Mouse (Mus musculus): ENCODE measurements around the gene Plxna4.

Gene Plxna4

DNA sequence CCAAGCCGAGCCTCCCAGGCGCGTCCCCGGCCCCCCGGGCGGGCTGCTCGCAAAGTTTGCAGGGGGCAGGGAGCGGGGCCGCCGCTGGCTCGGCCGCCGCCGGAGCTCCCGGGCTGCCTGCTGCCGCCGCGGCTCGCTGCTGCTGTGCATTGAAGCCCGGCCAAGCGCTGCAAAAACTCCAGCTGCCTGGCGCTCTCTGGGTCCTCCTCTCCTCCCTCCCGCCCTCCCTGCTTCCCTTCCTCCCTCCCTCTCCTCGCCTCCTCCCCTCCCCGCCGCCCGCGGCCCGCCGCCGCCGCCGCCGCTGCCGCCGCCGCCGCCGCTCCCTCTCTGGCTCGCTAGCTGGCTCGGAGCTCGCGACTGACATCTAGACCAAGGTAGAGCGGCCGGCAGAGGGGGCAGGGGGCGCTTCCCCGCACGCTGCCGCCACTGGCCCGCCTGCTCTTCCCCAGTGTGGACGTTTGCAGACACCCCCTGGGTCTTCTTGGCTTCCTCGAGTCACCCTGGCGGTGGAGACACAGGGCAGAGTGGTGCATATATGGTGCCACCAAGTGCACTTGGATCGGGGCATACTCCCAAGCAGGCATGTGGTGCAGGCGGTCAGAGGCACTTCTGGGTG lies at the start of gene Plxna4:
TSS of gene Plxna4 (minus strand) at position 137 of the 616 bp plus-strand sequence.
- DNase-seq (ENCODE audit: low read depth, low spot score): peak; percentile 90

DNA sequence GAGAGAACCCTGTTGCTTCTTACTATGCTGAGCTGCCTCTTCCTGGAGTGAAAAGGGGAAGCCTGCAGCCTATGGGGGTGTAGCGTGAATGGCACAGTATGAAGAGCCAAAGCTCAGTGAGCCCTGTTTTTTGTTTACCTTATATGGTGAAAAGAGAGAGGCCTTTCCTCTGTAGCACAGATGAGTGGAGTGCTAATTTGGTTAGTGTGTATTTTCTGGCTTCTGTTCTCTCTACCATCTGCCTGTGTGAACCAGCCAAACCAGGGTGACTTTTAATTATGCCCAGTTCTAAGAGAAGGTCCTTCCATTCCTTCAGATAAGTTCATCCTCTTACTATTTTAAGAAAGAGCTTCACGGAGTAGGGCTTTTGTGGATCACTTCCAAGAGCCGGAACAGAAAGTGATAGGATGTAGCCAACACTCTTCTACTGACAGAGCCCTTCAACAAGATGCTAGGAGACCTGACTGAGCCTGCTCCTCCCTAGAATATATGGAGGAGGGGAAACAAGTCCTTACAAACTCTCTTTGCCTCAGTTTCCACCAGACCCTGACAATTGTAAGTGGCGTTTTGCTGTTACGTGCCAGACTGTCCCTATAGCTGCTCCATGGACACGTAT lies 49.7 kb upstream of the Plxna4 start:
- peak; percentile 79 for DNase-seq (ENCODE audit: low read depth, low spot score)

DNA sequence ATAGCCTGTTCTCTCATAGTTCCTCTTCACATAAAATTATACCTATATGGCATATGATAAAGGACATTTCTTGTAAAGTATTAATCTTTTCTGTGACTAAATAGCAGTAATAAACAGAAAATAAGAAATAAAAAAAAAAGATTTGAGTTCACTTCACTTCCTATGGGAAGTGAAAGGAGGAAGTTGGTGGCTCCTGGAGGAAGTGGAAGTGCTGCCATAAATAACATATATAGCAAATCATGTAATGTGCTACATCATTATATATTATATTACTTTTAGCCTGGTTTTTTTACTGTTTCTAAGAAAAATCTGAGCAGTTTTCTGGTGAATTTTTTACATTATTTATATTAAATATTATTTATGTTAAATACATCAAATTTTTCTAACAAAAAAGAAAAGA lies 22.7 kb upstream of the Plxna4 start:
- no peak for DNase-seq (ENCODE audit: low read depth, low spot score)

GRCm38 (mm10) chr6:32606787-32607186 lies 18.8 kb upstream of the Plxna4 start:
- peak; percentile 69 for DNase-seq (ENCODE audit: low read depth, low spot score)

GRCm38 (mm10) chr6:32605581-32605980 lies 17.6 kb upstream of the Plxna4 start:
- DNase-seq (ENCODE audit: low read depth, low spot score): no peak

- DNase-seq (ENCODE audit: low read depth, low spot score): peak; percentile 85
These were observed 16.9 kb upstream of the Plxna4 start for GRCm38 (mm10) chr6:32604901-32605300.

GRCm38 (mm10) chr6:32602130-32602529 lies 14.1 kb upstream of the Plxna4 start:
- peak; percentile 62 for DNase-seq (ENCODE audit: low read depth, low spot score)

GRCm38 (mm10) chr6:32601306-32601705 lies 13.3 kb upstream of the Plxna4 start:
- DNase-seq (ENCODE audit: low read depth, low spot score): no peak

DNA sequence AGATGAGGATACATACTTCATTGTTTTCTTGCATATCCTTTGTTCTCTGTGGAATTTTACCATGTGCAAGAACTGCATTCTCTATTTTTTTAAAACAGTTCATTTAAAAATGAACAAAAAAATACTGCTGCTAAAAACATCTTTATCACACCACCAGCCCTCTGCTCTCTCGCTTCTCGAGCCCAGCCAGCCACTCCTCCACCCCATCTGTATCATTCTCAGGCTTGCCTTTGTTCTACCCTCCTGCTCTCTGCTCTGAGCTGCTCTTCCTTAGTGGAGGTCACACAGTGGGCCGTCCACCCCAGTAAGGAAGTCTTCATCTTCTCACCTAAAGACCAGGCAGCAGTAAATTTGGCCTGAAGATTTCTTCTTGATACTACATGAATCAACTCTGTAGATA lies 7.6 kb upstream of the Plxna4 start:
- DNase-seq (ENCODE audit: low read depth, low spot score): peak; percentile 59

DNA sequence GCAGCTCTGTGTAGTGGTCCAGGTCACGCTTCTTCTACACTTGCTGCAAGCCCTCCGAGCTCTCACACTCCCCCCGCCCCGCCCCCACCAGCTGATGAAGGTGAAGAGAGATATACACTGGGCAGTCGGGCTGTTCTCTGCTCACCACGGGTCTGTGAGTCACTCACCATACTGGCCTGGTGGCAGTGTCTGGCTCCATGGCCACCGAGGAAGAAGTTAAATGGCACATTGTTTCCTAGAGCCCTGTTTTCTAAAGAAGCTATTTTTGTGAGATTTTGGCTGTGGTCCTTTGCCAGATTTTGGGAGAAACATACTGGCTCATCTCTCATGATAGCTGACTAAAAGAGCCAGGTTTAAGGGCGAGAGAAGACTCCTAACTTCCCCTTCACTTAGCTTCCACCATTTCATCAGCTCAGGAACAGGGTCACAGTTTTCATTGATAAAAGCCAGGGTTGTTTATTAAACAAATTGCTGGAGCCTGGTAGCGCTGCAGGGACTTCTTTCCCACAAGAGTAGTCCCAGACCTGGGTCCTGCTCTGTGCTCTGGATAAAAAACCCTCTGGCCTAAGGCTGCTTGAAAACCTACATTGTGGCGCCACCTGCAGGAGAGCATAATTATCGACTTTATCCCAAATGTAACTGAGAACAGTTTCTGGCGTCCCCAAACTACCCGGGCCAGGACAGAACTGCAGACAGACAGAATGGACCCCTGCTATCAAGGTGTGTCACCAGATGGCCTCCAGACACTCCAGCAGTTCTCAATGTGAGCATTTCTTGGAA lies 3.2 kb upstream of the Plxna4 start:
- DNase-seq (ENCODE audit: low read depth, low spot score): peak; percentile 89

DNA sequence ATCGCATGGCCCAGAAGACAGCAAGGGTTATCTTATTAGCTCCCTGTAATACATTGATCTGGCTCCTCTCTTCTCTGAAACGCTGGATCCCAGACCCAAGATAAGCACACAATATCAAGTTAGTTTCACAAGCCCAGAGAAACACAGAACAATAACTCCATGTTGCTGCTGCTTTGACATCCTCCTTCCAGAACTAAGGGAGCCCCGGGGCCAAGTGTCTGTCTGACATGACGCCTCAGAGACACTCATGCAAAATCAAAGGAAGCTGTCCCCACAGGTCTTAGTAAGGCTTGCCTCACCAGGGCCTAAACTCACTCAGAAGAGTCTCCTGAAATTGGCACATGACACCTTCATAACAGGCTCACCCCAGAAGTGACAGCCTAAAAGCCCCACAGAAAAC lies 1.6 kb upstream of the Plxna4 start:
- no peak for DNase-seq (ENCODE audit: low read depth, low spot score)

DNA sequence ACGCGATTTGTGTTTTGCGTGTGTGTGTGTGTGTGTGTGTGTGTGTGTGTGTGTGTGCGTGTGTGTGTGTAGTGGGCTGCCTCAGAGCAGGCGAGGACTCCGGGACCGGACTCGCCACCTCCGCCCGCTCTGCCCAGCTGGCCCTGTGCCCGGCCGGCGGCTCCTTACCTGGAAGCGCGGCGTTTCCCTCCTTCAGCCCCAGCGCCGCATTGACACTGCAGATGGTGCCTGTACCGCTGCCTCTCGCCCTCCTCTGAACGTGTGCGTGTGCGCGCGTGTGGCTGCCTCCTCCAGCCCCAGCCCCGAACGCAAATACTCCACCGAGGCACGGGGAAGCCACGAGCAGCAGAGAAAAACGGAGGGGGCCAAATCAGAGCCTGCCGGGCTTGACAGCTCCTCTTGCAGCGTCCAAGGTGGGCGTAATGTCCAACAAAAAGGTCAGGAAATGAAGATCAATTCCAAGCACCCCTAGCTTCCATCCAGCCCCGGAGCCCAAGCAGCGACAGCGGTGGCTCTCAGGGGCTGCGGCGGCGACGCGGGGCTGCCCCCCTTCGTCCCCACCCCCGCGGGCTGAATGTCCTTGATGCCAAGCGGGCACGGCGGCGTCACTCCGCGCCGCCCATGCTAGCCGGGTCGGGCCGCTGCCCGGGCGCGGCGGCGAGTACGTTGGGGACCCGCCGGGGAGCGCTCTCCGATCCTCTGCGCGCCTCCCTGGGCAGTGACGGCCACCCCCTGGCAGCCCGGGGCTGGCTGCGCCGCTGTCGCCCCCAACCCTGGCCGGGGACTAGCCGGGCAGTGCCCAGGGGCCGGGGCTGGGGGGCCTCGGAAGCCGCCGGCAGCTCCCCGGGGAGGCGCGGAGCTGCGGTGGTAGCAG lies 619 bp downstream of the Plxna4 start:
- peak; percentile 90 for DNase-seq (ENCODE audit: low read depth, low spot score)

- no peak for DNase-seq (ENCODE audit: low read depth, low spot score)
These were observed 1.2 kb downstream of the Plxna4 start for GRCm38 (mm10) chr6:32586821-32587135.

DNA sequence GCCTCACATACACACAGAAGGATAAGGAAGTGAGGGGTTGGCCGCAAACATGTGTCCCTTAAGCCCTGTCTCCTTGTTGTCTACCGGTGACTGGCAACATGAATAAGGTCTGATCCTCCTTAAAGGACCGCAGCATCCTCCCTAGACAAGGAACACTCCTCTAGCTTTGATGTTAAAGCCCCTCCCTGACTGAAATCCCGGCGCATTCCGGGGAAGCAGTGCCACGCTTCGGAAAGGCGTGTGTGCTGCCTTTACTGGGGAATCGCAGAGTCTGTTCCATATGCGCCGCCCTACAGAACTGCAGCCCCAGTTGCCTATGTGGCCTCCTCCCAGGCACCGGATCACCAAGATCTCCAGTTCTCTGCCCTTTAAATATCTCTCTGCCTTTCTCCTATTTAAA lies 1.6 kb downstream of the Plxna4 start:
- peak; percentile 90 for DNase-seq (ENCODE audit: low read depth, low spot score)

GRCm38 (mm10) chr6:32585211-32585610 lies 2.8 kb downstream of the Plxna4 start:
- peak; percentile 28 for DNase-seq (ENCODE audit: low read depth, low spot score)

DNA sequence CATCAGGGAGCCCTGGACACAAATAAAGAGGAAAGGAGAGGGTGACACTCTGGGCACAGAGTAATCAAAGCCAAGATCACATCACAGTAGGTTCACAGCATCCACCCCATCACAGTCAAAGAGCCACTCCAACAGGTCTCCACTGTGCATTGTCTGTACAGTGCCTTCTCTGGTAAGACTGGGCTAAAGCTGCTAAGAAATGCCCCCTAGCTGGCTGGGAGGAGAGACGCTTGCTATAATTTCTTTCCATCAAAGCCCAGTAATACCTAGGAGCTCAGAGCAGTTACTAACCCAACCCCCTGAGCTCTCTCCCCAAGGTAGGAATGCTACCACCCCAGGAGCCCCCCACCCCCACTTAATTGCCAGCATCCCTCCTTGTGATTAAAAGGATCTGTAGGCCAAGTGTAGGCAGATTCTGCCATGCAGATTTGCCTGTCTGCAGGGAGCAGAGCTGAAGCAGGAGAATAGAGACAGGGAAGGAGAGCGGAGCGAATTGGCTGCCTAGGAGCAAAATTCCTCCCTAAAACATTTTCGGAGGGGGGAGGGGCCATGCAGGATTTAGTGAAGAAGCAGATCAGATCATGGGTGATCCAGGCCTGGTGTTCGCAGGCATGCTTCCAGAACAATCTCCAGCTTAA lies 3.6 kb downstream of the Plxna4 start:
- DNase-seq (ENCODE audit: low read depth, low spot score): peak; percentile 69

GRCm38 (mm10) chr6:32583582-32583981 lies 4.4 kb downstream of the Plxna4 start:
- peak; percentile 72 for DNase-seq (ENCODE audit: low read depth, low spot score)

- DNase-seq (ENCODE audit: low read depth, low spot score): no peak
These were observed 16.5 kb downstream of the Plxna4 start for GRCm38 (mm10) chr6:32571485-32571884.

GRCm38 (mm10) chr6:32570445-32570844 lies 17.5 kb downstream of the Plxna4 start:
- DNase-seq (ENCODE audit: low read depth, low spot score): peak; percentile 47

DNA sequence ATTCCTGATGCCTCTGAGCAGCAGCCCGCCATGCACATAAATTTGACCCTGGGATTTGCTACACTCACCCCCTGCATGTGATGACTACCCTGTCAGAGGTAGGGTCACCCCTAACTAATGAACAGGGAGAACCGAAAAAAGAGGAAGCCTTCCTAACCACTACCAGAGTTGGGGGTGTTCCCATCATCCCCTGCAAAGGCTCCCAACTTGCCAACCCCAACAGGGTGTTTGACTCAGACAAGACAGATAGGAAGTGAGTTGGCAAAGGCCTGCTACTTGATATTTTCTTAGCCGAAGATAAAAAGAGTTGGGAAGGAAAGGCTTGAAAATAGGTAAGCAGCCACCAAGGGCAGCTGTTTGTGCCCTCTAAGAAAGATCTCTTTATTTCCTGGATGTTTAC lies 18.1 kb downstream of the Plxna4 start:
- DNase-seq (ENCODE audit: low read depth, low spot score): no peak

DNA sequence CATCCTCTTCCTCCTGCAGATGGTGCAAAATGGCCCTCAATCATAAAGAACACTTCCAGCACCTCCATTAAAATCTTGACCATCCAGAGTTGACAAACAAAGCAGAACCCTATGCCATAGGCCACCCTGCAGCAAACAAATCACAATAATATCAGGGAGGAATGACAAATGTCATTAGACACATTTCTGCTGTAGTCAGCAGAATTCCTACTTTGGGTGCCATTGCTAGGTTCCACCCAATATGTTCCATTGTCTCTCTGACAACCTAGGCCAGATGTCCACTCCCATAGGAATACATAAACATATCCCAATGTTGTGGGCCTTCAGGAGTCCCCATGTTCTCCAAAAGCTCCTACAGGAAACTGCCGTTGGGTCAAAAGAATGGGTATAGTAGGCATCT lies 41.1 kb downstream of the Plxna4 start:
- no peak for DNase-seq (ENCODE audit: low read depth, low spot score)

DNA sequence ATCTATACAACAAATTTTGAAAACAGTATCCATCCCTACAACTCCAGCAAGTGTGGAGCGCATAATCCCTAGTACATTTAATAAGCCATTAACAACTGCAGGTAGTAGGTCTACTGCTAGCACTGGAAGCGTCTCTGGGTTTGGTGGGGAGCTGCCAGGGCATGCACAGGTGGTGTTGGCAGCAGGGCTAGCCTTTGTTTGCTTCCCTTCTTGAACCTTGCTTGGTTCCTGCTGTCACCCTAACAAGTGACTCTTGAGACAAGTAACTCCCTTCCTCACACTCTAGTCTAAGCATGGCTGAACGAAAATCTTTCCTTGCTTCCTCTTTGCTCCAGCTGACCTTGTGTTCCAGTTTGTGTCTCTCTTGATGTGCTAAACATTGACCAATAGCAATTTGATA lies 44.0 kb downstream of the Plxna4 start:
- no peak for DNase-seq (ENCODE audit: low read depth, low spot score)

Measured in brain, adult 2 months (tissue).